Mouse (Mus musculus) brain, embryonic 14.5 days (tissue): ENCODE results near the gene Iqsec1.

Source experiments
- CTCF ChIP-seq: fragments of 200-500 bp; IDR thresholded peaks from 2 replicates; pipeline ENCODE4 v1.5.1; 2012; ENCODE audit warnings: inconsistent platforms, mild to moderate bottlenecking, moderate library complexity, borderline replicate concordance; ENCODE audit not compliant: insufficient read depth, insufficient read length; ENCODE audit errors: extremely low read depth
- POLR2A ChIP-seq: fragments of 200-500 bp; IDR thresholded peaks from 2 replicates; pipeline ENCODE4 v1.6.1; 2012; ENCODE audit warnings: mild to moderate bottlenecking, inconsistent platforms, borderline replicate concordance; ENCODE audit not compliant: poor library complexity, insufficient read depth, insufficient read length, severe bottlenecking; ENCODE audit errors: extremely low read depth

DNA sequence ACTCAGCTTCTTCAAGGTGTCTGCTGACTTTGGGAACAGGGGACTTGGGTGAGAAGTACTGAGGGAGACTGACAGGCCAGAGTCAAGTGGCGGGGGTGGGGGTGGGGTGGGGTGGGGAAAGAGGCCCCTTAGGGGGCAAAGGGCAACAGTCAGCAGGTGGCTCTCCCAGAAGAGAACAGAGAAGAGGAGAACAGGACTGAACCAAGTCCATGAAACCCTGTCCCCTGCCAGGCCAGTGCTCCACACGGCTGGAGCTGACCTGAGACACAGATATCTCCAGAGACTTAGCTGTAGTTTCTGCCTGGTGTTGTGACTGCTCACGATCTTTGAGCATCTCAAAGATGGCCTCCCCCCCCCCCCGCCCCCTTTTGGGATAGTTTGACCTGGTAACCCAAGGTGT is 339.2 kb downstream of the Iqsec1 start:
- no peak for TF ChIP-seq CTCF
- TF ChIP-seq POLR2A = no peak
